Mouse (Mus musculus) CH12.LX (cell line): Measurements from ENCODE around the gene Cnn2. TPM values are rescaled to one million over a fixed set of nuclear protein-coding genes. Genes with fewer than 3 reads are reported as not detected.

Experiments used
- DNase-seq: peaks from one replicate; pipeline ENCODE4 v3.0.0-alpha.2; 2013; ENCODE audit errors: extremely low read depth
- H3K27ac ChIP-seq: 2 replicates; pipeline ENCODE4 v1.5.1; 2012; ENCODE audit warnings: low read depth, mild to moderate bottlenecking, control low read depth, moderate library complexity; ENCODE audit not compliant: insufficient read depth
- H3K27me3 ChIP-seq: replicated peaks from 2 replicates; pipeline ENCODE3; 2012; ENCODE audit warnings: inconsistent platforms
- H3K36me3 ChIP-seq, 2 experiments: replicated peaks in 1 of 2; 2 replicates each; pipeline versions ENCODE3 to v1.6.1; 2012; ENCODE audit warnings: inconsistent platforms in 1 of 2, low read length in 1 of 2, mild to moderate bottlenecking in 1 of 2, mixed read lengths in 1 of 2, moderate library complexity in 1 of 2; ENCODE audit not compliant: control insufficient read depth in 1 of 2, insufficient read depth in 1 of 2
- H3K4me1 ChIP-seq, 2 experiments: 2 replicates each; pipeline ENCODE4 v1.6.1; 2012; ENCODE audit warnings: inconsistent platforms in 1 of 2, moderate library complexity in 1 of 2; ENCODE audit not compliant: insufficient read depth in 2 of 2, control insufficient read depth in 1 of 2
- H3K4me2 ChIP-seq: 2 replicates; pipeline ENCODE4 v1.6.1; 2012; ENCODE audit warnings: low read depth, mild to moderate bottlenecking, control low read depth; ENCODE audit not compliant: poor library complexity, insufficient read depth, severe bottlenecking
- H3K4me3 ChIP-seq, 3 experiments: fragments of 150-350 bp in 1 of 3; sonication (generic) in 1 of 3; replicated peaks in 1 of 3; 2 replicates each; pipeline versions ENCODE3 to v1.5.1; 2011 to 2012; ENCODE audit warnings: low read depth in 2 of 3, low read length in 2 of 3, mild to moderate bottlenecking in 2 of 3, moderate library complexity in 2 of 3, control low read depth in 1 of 3, improper control_type of control experiment in 1 of 3, inconsistent platforms in 1 of 3, mixed read lengths in 1 of 3; ENCODE audit not compliant: poor library complexity in 1 of 3
- H3K79me2 ChIP-seq: replicated peaks from 2 replicates; pipeline ENCODE4 v1.6.1; 2012; ENCODE audit warnings: mild to moderate bottlenecking, moderate library complexity; ENCODE audit not compliant: control insufficient read depth, poor library complexity, insufficient read depth, severe bottlenecking; ENCODE audit errors: extremely low read depth
- H3K9ac ChIP-seq: 2 replicates; pipeline ENCODE4 v1.6.1; 2012; ENCODE audit warnings: low read depth, mild to moderate bottlenecking, control low read depth, moderate library complexity; ENCODE audit not compliant: insufficient read depth
- H3K9me3 ChIP-seq: replicated peaks from 2 replicates; pipeline ENCODE3; 2012; ENCODE audit warnings: low read length, inconsistent platforms, mixed read lengths
- BHLHE40 ChIP-seq: IDR thresholded peaks from 2 replicates; pipeline ENCODE4 v1.6.1; 2011; ENCODE audit warnings: mild to moderate bottlenecking, low read depth, low read length, improper control_type of control experiment
- CHD1 ChIP-seq: IDR thresholded peaks from 2 replicates; pipeline ENCODE4 v1.6.1; 2012; ENCODE audit warnings: low read depth, low read length, improper control_type of control experiment, inconsistent platforms
- CHD2 ChIP-seq: IDR thresholded peaks from 2 replicates; pipeline ENCODE4 v1.6.1; 2011; ENCODE audit warnings: low read length, improper control_type of control experiment
- CTCF ChIP-seq, 2 experiments: IDR thresholded peaks in 1 of 2; conservative IDR thresholded peaks in 1 of 2; 2 replicates each; pipeline ENCODE4 v1.5.1; 2011 to 2012; ENCODE audit warnings: low read depth in 2 of 2, low read length in 2 of 2, improper control_type of control experiment in 1 of 2, inconsistent platforms in 1 of 2, mild to moderate bottlenecking in 1 of 2, moderate library complexity in 1 of 2
- E2F4 ChIP-seq: IDR thresholded peaks from 2 replicates; pipeline ENCODE4 v1.6.1; 2011; ENCODE audit warnings: low read depth, low read length, improper control_type of control experiment; ENCODE audit not compliant: insufficient replicate concordance
- ELF1 ChIP-seq: IDR thresholded peaks from 2 replicates; pipeline ENCODE4 v1.6.1; 2014; ENCODE audit warnings: low read depth, mild to moderate bottlenecking, inconsistent platforms, low read length, improper control_type of control experiment
- EP300 ChIP-seq: IDR thresholded peaks from 2 replicates; pipeline ENCODE4 v1.6.1; 2011; ENCODE audit warnings: low read length, improper control_type of control experiment
- ETS1 ChIP-seq: conservative IDR thresholded peaks from 2 replicates; pipeline ENCODE4 v1.6.1; 2012; ENCODE audit warnings: low read depth, mild to moderate bottlenecking, inconsistent platforms, low read length, improper control_type of control experiment, moderate library complexity
- GABPA ChIP-seq: IDR thresholded peaks from 2 replicates; pipeline ENCODE4 v1.6.1; 2012; ENCODE audit warnings: low read depth, low read length, improper control_type of control experiment, inconsistent platforms; ENCODE audit not compliant: insufficient replicate concordance
- HCFC1 ChIP-seq: IDR thresholded peaks from 2 replicates; pipeline ENCODE4 v1.6.1; 2012; ENCODE audit warnings: low read depth, mild to moderate bottlenecking, inconsistent platforms, low read length, improper control_type of control experiment
- IRF4 ChIP-seq: IDR thresholded peaks from 2 replicates; pipeline ENCODE4 v1.6.1; 2014; ENCODE audit warnings: low read depth, mild to moderate bottlenecking, inconsistent platforms, low read length, improper control_type of control experiment
- JUN ChIP-seq: IDR thresholded peaks from 2 replicates; pipeline ENCODE4 v1.6.1; 2011; ENCODE audit warnings: low read depth, mild to moderate bottlenecking, low read length, improper control_type of control experiment, moderate library complexity; ENCODE audit not compliant: insufficient read depth
- JUND ChIP-seq: conservative IDR thresholded peaks from 2 replicates; pipeline ENCODE4 v1.6.1; 2011; ENCODE audit warnings: low read depth, low read length, improper control_type of control experiment
- KAT2A ChIP-seq: IDR thresholded peaks from 2 replicates; pipeline ENCODE4 v1.6.1; 2012; ENCODE audit warnings: low read length, improper control_type of control experiment, inconsistent platforms; ENCODE audit not compliant: insufficient replicate concordance
- MAFK ChIP-seq: IDR thresholded peaks from 2 replicates; pipeline ENCODE4 v1.6.1; 2011; ENCODE audit warnings: low read length, improper control_type of control experiment; ENCODE audit not compliant: insufficient replicate concordance
- MAX ChIP-seq: IDR thresholded peaks from 2 replicates; pipeline ENCODE4 v1.6.1; 2011; ENCODE audit warnings: low read length, improper control_type of control experiment
- MAZ ChIP-seq: IDR thresholded peaks from 2 replicates; pipeline ENCODE4 v1.6.1; 2012; ENCODE audit warnings: low read depth, mild to moderate bottlenecking, inconsistent platforms, low read length, improper control_type of control experiment, moderate library complexity
- MEF2A ChIP-seq: IDR thresholded peaks from 2 replicates; pipeline ENCODE4 v1.6.1; 2014; ENCODE audit warnings: low read depth, mild to moderate bottlenecking, inconsistent platforms, low read length, improper control_type of control experiment, borderline replicate concordance
- MXI1 ChIP-seq: IDR thresholded peaks from 2 replicates; pipeline ENCODE4 v1.6.1; 2011; ENCODE audit warnings: mild to moderate bottlenecking, low read depth, low read length, improper control_type of control experiment
- MYC ChIP-seq: IDR thresholded peaks from 2 replicates; pipeline ENCODE4 v1.6.1; 2011; ENCODE audit warnings: low read depth, mild to moderate bottlenecking, improper control_type of control experiment, low read length
- NELFE ChIP-seq: IDR thresholded peaks from 2 replicates; pipeline ENCODE4 v1.6.1; 2011; ENCODE audit warnings: low read depth, low read length, improper control_type of control experiment
- NRF1 ChIP-seq: IDR thresholded peaks from 2 replicates; pipeline ENCODE4 v1.6.1; 2014; ENCODE audit warnings: low read depth, mild to moderate bottlenecking, inconsistent platforms, low read length, improper control_type of control experiment, moderate library complexity
- PAX5 ChIP-seq: IDR thresholded peaks from 2 replicates; pipeline ENCODE4 v1.6.1; 2012; ENCODE audit warnings: low read length, inconsistent platforms, mixed read lengths
- POLR2A ChIP-seq: IDR thresholded peaks from 2 replicates; pipeline ENCODE4 v1.6.1; 2011; ENCODE audit warnings: low read depth, mild to moderate bottlenecking, improper control_type of control experiment, low read length
- POLR2AphosphoS2 ChIP-seq: IDR thresholded peaks from 2 replicates; pipeline ENCODE4 v1.6.1; 2011; ENCODE audit warnings: low read depth, low read length, improper control_type of control experiment
- RAD21 ChIP-seq: IDR thresholded peaks from 2 replicates; pipeline ENCODE4 v1.6.1; 2011; ENCODE audit warnings: low read depth, mild to moderate bottlenecking, low read length, improper control_type of control experiment, moderate library complexity
- RCOR1 ChIP-seq: conservative IDR thresholded peaks from 2 replicates; pipeline ENCODE4 v1.6.1; 2012; ENCODE audit warnings: low read depth, mild to moderate bottlenecking, inconsistent platforms, low read length, improper control_type of control experiment
- SIN3A ChIP-seq: IDR thresholded peaks from 2 replicates; pipeline ENCODE4 v1.6.1; 2012; ENCODE audit warnings: low read length, improper control_type of control experiment, inconsistent platforms
- SMC3 ChIP-seq: IDR thresholded peaks from 2 replicates; pipeline ENCODE4 v1.6.1; 2011; ENCODE audit warnings: low read depth, low read length, improper control_type of control experiment
- TBP ChIP-seq: conservative IDR thresholded peaks from 2 replicates; pipeline ENCODE4 v1.6.1; 2011; ENCODE audit warnings: low read depth, low read length, improper control_type of control experiment
- TCF12 ChIP-seq: IDR thresholded peaks from 2 replicates; pipeline ENCODE4 v1.6.1; 2014; ENCODE audit warnings: low read depth, mild to moderate bottlenecking, inconsistent platforms, low read length, improper control_type of control experiment
- UBTF ChIP-seq: IDR thresholded peaks from 2 replicates; pipeline ENCODE4 v1.6.1; 2012; ENCODE audit warnings: low read depth, mild to moderate bottlenecking, inconsistent platforms, low read length, improper control_type of control experiment, moderate library complexity
- USF1 ChIP-seq: IDR thresholded peaks from 2 replicates; pipeline ENCODE4 v1.6.1; 2014; ENCODE audit warnings: low read depth, mild to moderate bottlenecking, inconsistent platforms, low read length, improper control_type of control experiment
- USF2 ChIP-seq: conservative IDR thresholded peaks from 2 replicates; pipeline ENCODE4 v1.6.1; 2011; ENCODE audit warnings: low read depth, low read length, improper control_type of control experiment
- ZC3H11A ChIP-seq: IDR thresholded peaks from 2 replicates; pipeline ENCODE4 v1.6.1; 2012; ENCODE audit warnings: low read depth, mild to moderate bottlenecking, inconsistent platforms, low read length, improper control_type of control experiment
- ZKSCAN1 ChIP-seq: IDR thresholded peaks from 2 replicates; pipeline ENCODE4 v1.6.1; 2012; ENCODE audit warnings: low read depth, inconsistent platforms, low read length, improper control_type of control experiment, borderline replicate concordance
- ZMIZ1 ChIP-seq: IDR thresholded peaks from 2 replicates; pipeline ENCODE4 v1.6.1; 2012; ENCODE audit warnings: low read depth, mild to moderate bottlenecking, inconsistent platforms, low read length, improper control_type of control experiment
- ZNF384 ChIP-seq: IDR thresholded peaks from 2 replicates; pipeline ENCODE4 v1.6.1; 2012; ENCODE audit warnings: low read depth, low read length, improper control_type of control experiment, inconsistent platforms
- dilution Hi-C: fragments of 300-500 bp; cut with MboI; formaldehyde crosslinking; loops from 2 replicates; pipeline ENCODE4 v1.14.3; 2020; ENCODE audit warnings: low sequenced_read_pairs; ENCODE audit not compliant: extremely low pct_unique_long_range_greater_than_20kb, extremely low pct_ligation_motif_present
- in situ Hi-C: fragments of 300-500 bp; cut with MboI; formaldehyde crosslinking; loops from 3 replicates; pipeline ENCODE4 v1.14.3; 2019; ENCODE audit warnings: low sequenced_read_pairs, low pct_ligation_motif_present, low pct_unique_long_range_greater_than_20kb, mixed read lengths
- polyA plus RNA-seq: library from polyadenylated mRNA; unstranded; fragments of >175 nt; gene quantifications from 2 replicates; pipeline ENCODE4 v1.2.1, GENCODE M21; 2012; ENCODE audit warnings: low read depth; ENCODE audit not compliant: insufficient read length
- total RNA-seq, 2 experiments: library from RNA; depleted of rRNA; stranded (reverse); fragments of 300-350 nt in 1 of 2; fragments of >200 nt in 1 of 2; gene quantifications; 2 replicates each; pipeline ENCODE4 v1.2.3; 2012 to 2014

Gene Cnn2
- total and polyA plus RNA-seq, 3 experiments, result 26.9 to 62.7 (median 49.0) TPM

GRCm38 (mm10) chr10:79943471-79943901, 44.9 kb upstream of the Cnn2 start:
- peaks cover 43 to 83% of the 10 kb centered on the region in 2 experiments for H3K36me3 ChIP-seq
- H3K79me2 ChIP-seq, result peaks cover 70% of the 10 kb centered on the region
- H3K9ac ChIP-seq, result 0 out of 2 replicates have a peak overlapping the region, but pooled peaks have one; percentile 14
- dilution Hi-C loops (no loop called here), in situ Hi-C loops (no loop called here)
- no peaks in the 10 kb centered on the region for H3K9me3 ChIP-seq
- no peak overlapping the region for H3K4me3 ChIP-seq
- no peak for TF ChIP-seq GABPA
- TF ChIP-seq KAT2A, result no peak
- 0 out of 2 replicates have a peak, but pooled peaks have one; percentile 4 for TF ChIP-seq SMC3
- peak; percentile 87 for TF ChIP-seq CHD2
- no peak for TF ChIP-seq USF2
- TF ChIP-seq ZC3H11A, result no peak
- TF ChIP-seq PAX5, result no peak
- TF ChIP-seq JUN, result no peak
- TF ChIP-seq POLR2A, result no peak
- peak; percentile 87 for TF ChIP-seq EP300
- no peak for TF ChIP-seq CTCF (conservative IDR thresholded peaks at IDR 0.05 in 1 of 2, IDR thresholded peaks at IDR 0.05 in 1 of 2; ENCODE audit: low read depth in 2 of 2, low read length in 2 of 2)
- peak; percentile 74 for TF ChIP-seq MAZ
- no peak for TF ChIP-seq RCOR1
- no peak; the same call in 1 of the 2 replicates for TF ChIP-seq ZKSCAN1
- TF ChIP-seq ZNF384, result peak; percentile 98
- peak; percentile 93 for TF ChIP-seq BHLHE40
- no peak for TF ChIP-seq ZMIZ1
- TF ChIP-seq HCFC1, result no peak
- TF ChIP-seq RAD21, result no peak
- TF ChIP-seq ELF1, result 0 out of 2 replicates have a peak, but pooled peaks have one; percentile 15
- TF ChIP-seq MXI1, result 0 out of 2 replicates have a peak, but pooled peaks have one; percentile 70
- TF ChIP-seq MAFK, result no peak
- no peak for TF ChIP-seq MAX
- TF ChIP-seq TBP, result 0 out of 2 replicates have a peak, but pooled peaks have one; percentile 18
- TF ChIP-seq ETS1, result peak; percentile 85
- TF ChIP-seq NRF1, result no peak
- peak; percentile 39 for TF ChIP-seq SIN3A
- TF ChIP-seq JUND, result no peak
- TF ChIP-seq IRF4, result peak; percentile 94
- no peak for TF ChIP-seq USF1
- peak; percentile 93 for TF ChIP-seq MEF2A
- TF ChIP-seq MYC, result no peak
- TF ChIP-seq TCF12, result peak; percentile 100
- TF ChIP-seq POLR2AphosphoS2, result 0 out of 2 replicates have a peak, but pooled peaks have one; percentile 28
- TF ChIP-seq CHD1, result no peak
- TF ChIP-seq UBTF, result no peak
- no peak for TF ChIP-seq E2F4
- no peak for TF ChIP-seq NELFE
- H3K27me3 ChIP-seq, result no peaks in the 10 kb centered on the region
- H3K27ac ChIP-seq, result peak overlapping the region; percentile 89
- 0 out of 2 replicates have a peak overlapping the region, but pooled peaks have one; percentile 5 for H3K4me2 ChIP-seq
- DNase-seq, result peak; percentile 70
- H3K4me1 ChIP-seq, result peaks cover 57 to 93% of the 10 kb centered on the region in 2 experiments
